In the genomic region with DNA sequence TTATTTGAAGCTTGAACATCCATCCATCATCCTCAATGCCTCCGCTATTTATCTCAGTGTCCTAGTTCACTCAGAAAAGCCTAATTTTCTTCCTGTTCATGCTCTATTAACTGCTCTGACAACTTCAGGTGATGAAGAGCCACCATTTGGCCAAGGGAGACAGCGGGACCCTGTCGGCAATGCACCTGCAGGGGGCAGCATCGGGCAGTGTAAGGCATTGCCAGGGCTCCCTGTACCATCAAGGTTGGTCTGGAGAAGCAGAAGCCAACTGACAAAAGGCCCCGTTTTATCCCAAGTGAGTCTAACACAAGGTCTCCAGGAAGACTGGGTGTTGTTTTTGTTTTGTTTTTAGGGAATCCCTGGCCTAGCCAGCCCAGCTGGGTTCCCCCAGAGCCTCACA, we compare ENCODE assay signal across 8 mouse cellular contexts. TPM values are rescaled to one million over a fixed set of nuclear protein-coding genes. Genes with fewer than 3 reads are reported as not detected.
DNase-seq lines count a peak whose midpoint lies in the region; ATAC-seq and TF ChIP-seq lines count a peak whose summit lies in the region.

No protein-coding gene starts in this region.

- no peaks in the 10 kb centered on the region for H3K36me3 ChIP-seq in forebrain, embryonic 12.5 days (replicated peaks)
- H3K36me3 ChIP-seq in liver, embryonic 16.5 days (ENCODE audit: control insufficient read depth, insufficient read depth), result no peaks in the 10 kb centered on the region
- no peaks in the 10 kb centered on the region for H3K36me3 ChIP-seq in neural tube, embryonic 13.5 days
- no peaks in the 10 kb centered on the region for H3K36me3 ChIP-seq in testis, adult 2 months (ENCODE audit: control insufficient read depth, insufficient read depth, low read length)

- TF ChIP-seq CTCF in testis, adult 2 months (IDR thresholded peaks at IDR 0.05; ENCODE audit: control insufficient read depth, insufficient read depth, insufficient replicate concordance, low read depth, low read length), result peak; percentile 86; the same call in 1 of the 2 replicates

- no peak for TF ChIP-seq POLR2A in testis, adult 2 months (IDR thresholded peaks at IDR 0.05; ENCODE audit: control insufficient read depth, low read depth, low read length)

- H3K27ac ChIP-seq in forebrain, embryonic 12.5 days, result no peak overlapping the region
- H3K27ac ChIP-seq in liver, embryonic 16.5 days (ENCODE audit: low read length), result no peak overlapping the region
- no peak overlapping the region; the same call in 1 of the 2 replicates for H3K27ac ChIP-seq in neural tube, embryonic 13.5 days (replicated peaks)
- no peak overlapping the region for H3K27ac ChIP-seq in testis, adult 2 months (ENCODE audit: control insufficient read depth, insufficient read depth, low read depth, low read length)

- 0 out of 2 replicates have a peak, but pooled peaks cover 3% of the 10 kb centered on the region for H3K27me3 ChIP-seq in forebrain, embryonic 12.5 days
- no peaks in the 10 kb centered on the region for H3K27me3 ChIP-seq in liver, embryonic 16.5 days (ENCODE audit: control insufficient read depth, insufficient read depth, low read depth, low read length)
- no peaks in the 10 kb centered on the region for H3K27me3 ChIP-seq in neural tube, embryonic 13.5 days
- no peaks in the 10 kb centered on the region for H3K27me3 ChIP-seq in testis, adult 2 months (ENCODE audit: control insufficient read depth, insufficient read depth, low read length)

- intact Hi-C loops in heart, postnatal 10 days (cut with DNase I), result loop anchor here (1.0 to 5.0 kb wide), 5 partner anchors 50 to 233 kb away; partner anchors contain the start of gene Ier5

- ATAC-seq in CD4-positive, CD25-positive, alpha-beta regulatory T cell, adult 4 months, result peak; percentile 62
- ATAC-seq in forebrain, embryonic 12.5 days (ENCODE audit: low FRiP score), result peak; percentile 82
- peak; percentile 74 for ATAC-seq in liver, embryonic 16.5 days (ENCODE audit: low read depth)
- peak; percentile 87 for ATAC-seq in neural tube, embryonic 13.5 days (ENCODE audit: low read depth)

- no peak overlapping the region for H3K4me3 ChIP-seq in forebrain, embryonic 12.5 days (replicated peaks)
- H3K4me3 ChIP-seq in liver, embryonic 16.5 days (ENCODE audit: low read depth, low read length), result no peak overlapping the region
- no peak overlapping the region for H3K4me3 ChIP-seq in neural tube, embryonic 13.5 days
- H3K4me3 ChIP-seq in testis, adult 2 months (ENCODE audit: control insufficient read depth, low read depth, low read length), result no peak overlapping the region

- no peaks in the 10 kb centered on the region for H3K9me3 ChIP-seq in forebrain, embryonic 12.5 days
- H3K9me3 ChIP-seq in liver, embryonic 16.5 days (replicated peaks; ENCODE audit: control insufficient read depth, low read length), result no peaks in the 10 kb centered on the region
- H3K9me3 ChIP-seq in neural tube, embryonic 13.5 days, result no peaks in the 10 kb centered on the region

- 6% methylated on average over 5 of the region's 5 CpGs for WGBS in forebrain, embryonic 12.5 days
- WGBS in liver, embryonic 16.5 days (ENCODE audit: insufficient replicate concordance), result 2% methylated on average over 5 of the region's 5 CpGs
- WGBS in neural tube, embryonic 13.5 days, result 4% methylated on average over 5 of the region's 5 CpGs

- no peak overlapping the region for H3K9ac ChIP-seq in forebrain, embryonic 12.5 days
- no peak overlapping the region for H3K9ac ChIP-seq in liver, embryonic 16.5 days (ENCODE audit: low read depth, low read length)
- H3K9ac ChIP-seq in neural tube, embryonic 13.5 days, result peak overlapping the region; percentile 46; the same call in 1 of the 2 replicates

- no peak overlapping the region for H3K4me2 ChIP-seq in forebrain, embryonic 12.5 days
- no peak overlapping the region for H3K4me2 ChIP-seq in liver, embryonic 16.5 days (ENCODE audit: low read depth, low read length)
- H3K4me2 ChIP-seq in neural tube, embryonic 13.5 days, result no peak overlapping the region

- peak; percentile 74 for DNase-seq in c-Kit-positive CD71-positive TER-119-negative erythroid progenitor cells, embryonic 14.5 days (ENCODE audit: low read depth)
- peak; percentile 94 to 97 for DNase-seq in heart, postnatal 10 days
- DNase-seq in kidney, postnatal 4 days, result peak; percentile 97 to 99

- peaks cover 44% of the 10 kb centered on the region for H3K4me1 ChIP-seq in forebrain, embryonic 12.5 days
- H3K4me1 ChIP-seq in liver, embryonic 16.5 days (ENCODE audit: control insufficient read depth, low read depth, low read length), result peaks cover 12% of the 10 kb centered on the region
- peaks cover 43% of the 10 kb centered on the region for H3K4me1 ChIP-seq in neural tube, embryonic 13.5 days (replicated peaks)
- H3K4me1 ChIP-seq in testis, adult 2 months (ENCODE audit: control insufficient read depth, insufficient read depth, low read length), result no peaks in the 10 kb centered on the region; the same call in 1 of the 2 replicates

RNA-seq across cellular contexts. Expression of gene Ier5, which starts 50.5 kb away (rescaled TPM):
- polyA plus RNA-seq in CD4-positive, CD25-positive, alpha-beta regulatory T cell, adult 4 months (2017; shearing (Covaris generic)), result 10 to 100 TPM in 1 of 2 experiments, 1 to 10 TPM in 1; 4.9 to 12.6 TPM
- polyA plus RNA-seq in forebrain, embryonic 12.5 days (2016; fragmentation: Nextera tagmentation; extraction: Ambion mirVana), result 15.2 and 19.2 TPM in 2 replicates
- 10 to 100 TPM; 20.4 to 22.6 TPM for total RNA-seq in heart, postnatal 10 days (2021)
- polyA plus RNA-seq in liver, embryonic 16.5 days (2015; fragmentation: Nextera tagmentation; extraction: Ambion mirVana), result 1.3 and 1.6 TPM in 2 replicates
- polyA plus RNA-seq in neural tube, embryonic 13.5 days (2015; fragmentation: Nextera tagmentation; extraction: Ambion mirVana), result 7.5 and 7.9 TPM in 2 replicates
- 5.3 and 5.8 TPM in 2 replicates for polyA plus RNA-seq in testis, adult 2 months (2012; rRNA removed)
